ENCODE assay signal across 10 mouse cellular contexts in the genomic region with DNA sequence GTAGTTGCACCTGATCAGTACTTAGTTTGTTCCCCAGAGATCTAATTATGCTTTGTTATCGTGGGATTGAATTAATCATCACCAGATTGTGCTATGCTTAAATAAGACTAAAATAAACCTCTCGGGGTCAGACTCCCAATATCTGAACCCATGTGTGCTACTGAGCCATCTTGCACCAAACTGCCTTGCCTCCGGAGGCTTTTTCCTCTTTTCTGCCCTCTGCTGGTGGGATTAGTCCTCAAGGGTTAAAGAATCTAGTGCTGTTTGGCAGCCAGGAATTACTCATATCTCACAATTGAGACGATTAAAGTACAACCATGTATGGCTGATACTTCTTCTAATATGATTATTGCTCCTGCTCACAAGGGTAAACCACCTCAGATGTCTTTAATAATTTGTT.
DNase-seq lines count a peak whose midpoint lies in the region; ATAC-seq and TF ChIP-seq lines count a peak whose summit lies in the region.
"Had no signal": no experiment of that assay in that cellular context is flagged by ENCODE, and none has a peak within 500 bp of the region (broad histone marks: within the 10 kb centered on the region; RNA-seq: fewer than 3 reads in every experiment).

No protein-coding gene starts in this region.

- no peaks in the 10 kb centered on the region for H3K9me3 ChIP-seq in intestine, postnatal 0 days (ENCODE audit: control insufficient read depth)
- H3K9me3 ChIP-seq in intestine, embryonic 16.5 days (ENCODE audit: control insufficient read depth, low read length) = no peaks in the 10 kb centered on the region
- no peaks in the 10 kb centered on the region for H3K9me3 ChIP-seq in hindbrain, embryonic 16.5 days (ENCODE audit: control insufficient read depth, low read length)
- H3K9me3 ChIP-seq in forebrain, embryonic 11.5 days (ENCODE audit: control insufficient read depth, low read length) = no peaks in the 10 kb centered on the region
- H3K9me3 ChIP-seq: embryonic facial prominence, embryonic 12.5 days; neural tube, embryonic 12.5 days had no signal

- WGBS in intestine, postnatal 0 days = 48% methylated on average over 4 of the region's 4 CpGs
- 56% methylated on average over 4 of the region's 4 CpGs for WGBS in intestine, embryonic 16.5 days
- 58% methylated on average over 4 of the region's 4 CpGs for WGBS in hindbrain, embryonic 16.5 days
- 77% methylated on average over 4 of the region's 4 CpGs for WGBS in forebrain, embryonic 11.5 days

- TF ChIP-seq CTCF in intestine, postnatal 0 days (IDR thresholded peaks at IDR 0.05; ENCODE audit: low read depth) = peak; percentile 80

- peak; percentile 52 to 61 for DNase-seq in B cell, adult 2 months
- DNase-seq in NIH3T3 (ENCODE audit: low read depth) = peak; percentile 84
- peak; percentile 59 to 72 for DNase-seq in heart, postnatal 10 days
- peak; percentile 43 for DNase-seq in retina, postnatal 7 days (ENCODE audit: low read depth, low spot score)
- no peak for DNase-seq in forebrain, embryonic 11.5 days (ENCODE audit: low spot score)

- ATAC-seq in intestine, postnatal 0 days = no peak
- ATAC-seq in intestine, embryonic 16.5 days = no peak
- no peak for ATAC-seq in hindbrain, embryonic 16.5 days
- no peak for ATAC-seq in forebrain, embryonic 11.5 days (replicated peaks; ENCODE audit: low FRiP score)

- no peak overlapping the region for H3K9ac ChIP-seq in intestine, postnatal 0 days (ENCODE audit: low read depth, low read length)
- no peak overlapping the region for H3K9ac ChIP-seq in intestine, embryonic 16.5 days (ENCODE audit: low read depth, low read length)
- no peak overlapping the region for H3K9ac ChIP-seq in hindbrain, embryonic 16.5 days (ENCODE audit: low read depth, low read length)
- no peak overlapping the region for H3K9ac ChIP-seq in forebrain, embryonic 11.5 days (ENCODE audit: low read length)
- H3K9ac ChIP-seq: embryonic facial prominence, embryonic 12.5 days; neural tube, embryonic 12.5 days had no signal

- H3K36me3 ChIP-seq in intestine, postnatal 0 days (ENCODE audit: control insufficient read depth, insufficient read depth) = no peaks in the 10 kb centered on the region
- H3K36me3 ChIP-seq in intestine, embryonic 16.5 days (ENCODE audit: control insufficient read depth, insufficient read depth, low read length) = no peaks in the 10 kb centered on the region
- no peaks in the 10 kb centered on the region for H3K36me3 ChIP-seq in hindbrain, embryonic 16.5 days (ENCODE audit: control insufficient read depth, insufficient read depth, low read length)
- H3K36me3 ChIP-seq in forebrain, embryonic 11.5 days (ENCODE audit: control insufficient read depth, insufficient read depth, low read length) = no peaks in the 10 kb centered on the region
- H3K36me3 ChIP-seq: embryonic facial prominence, embryonic 12.5 days; neural tube, embryonic 12.5 days had no signal

- intact Hi-C loops in heart, postnatal 10 days (cut with DNase I) = loop anchor here (1.0 kb wide), 1 partner anchor 48 kb away; no protein-coding TSS in a partner anchor

- no peak overlapping the region for H3K27ac ChIP-seq in intestine, postnatal 0 days (ENCODE audit: low read depth, low read length)
- H3K27ac ChIP-seq in intestine, embryonic 16.5 days (ENCODE audit: low read length) = no peak overlapping the region
- H3K27ac ChIP-seq in hindbrain, embryonic 16.5 days (ENCODE audit: low read depth, low read length) = no peak overlapping the region
- H3K27ac ChIP-seq in forebrain, embryonic 11.5 days (ENCODE audit: low read depth, low read length) = no peak overlapping the region
- H3K27ac ChIP-seq: embryonic facial prominence, embryonic 12.5 days; neural tube, embryonic 12.5 days had no signal

- no peaks in the 10 kb centered on the region for H3K4me1 ChIP-seq in intestine, postnatal 0 days (replicated peaks; ENCODE audit: control insufficient read depth, insufficient read depth, low read length)
- 0 out of 2 replicates have a peak, but pooled peaks cover 6% of the 10 kb centered on the region for H3K4me1 ChIP-seq in intestine, embryonic 16.5 days (ENCODE audit: control insufficient read depth, insufficient read depth, low read length)
- H3K4me1 ChIP-seq in hindbrain, embryonic 16.5 days (ENCODE audit: control insufficient read depth, insufficient read depth, low read depth, low read length) = peaks cover 2% of the 10 kb centered on the region; the same call in 1 of the 2 replicates
- H3K4me1 ChIP-seq in forebrain, embryonic 11.5 days (replicated peaks; ENCODE audit: control insufficient read depth, insufficient read depth, low read length) = no peaks in the 10 kb centered on the region
- H3K4me1 ChIP-seq: neural tube, embryonic 12.5 days had no signal

- H3K4me3 ChIP-seq in intestine, postnatal 0 days (ENCODE audit: low read depth, low read length) = no peak overlapping the region
- no peak overlapping the region for H3K4me3 ChIP-seq in intestine, embryonic 16.5 days (ENCODE audit: low read length)
- no peak overlapping the region for H3K4me3 ChIP-seq in hindbrain, embryonic 16.5 days (ENCODE audit: low read length)
- H3K4me3 ChIP-seq in forebrain, embryonic 11.5 days (ENCODE audit: low read depth, low read length) = no peak overlapping the region
- H3K4me3 ChIP-seq: embryonic facial prominence, embryonic 12.5 days; neural tube, embryonic 12.5 days had no signal

- H3K4me2 ChIP-seq in intestine, postnatal 0 days (replicated peaks; ENCODE audit: low read depth) = no peak overlapping the region
- H3K4me2 ChIP-seq in intestine, embryonic 16.5 days (ENCODE audit: low read depth, low read length) = no peak overlapping the region
- H3K4me2 ChIP-seq in hindbrain, embryonic 16.5 days (ENCODE audit: low read length) = no peak overlapping the region
- no peak overlapping the region for H3K4me2 ChIP-seq in forebrain, embryonic 11.5 days (ENCODE audit: low read depth, low read length, severe bottlenecking)
- H3K4me2 ChIP-seq: embryonic facial prominence, embryonic 12.5 days; neural tube, embryonic 12.5 days had no signal

- H3K27me3 ChIP-seq in intestine, postnatal 0 days (replicated peaks; ENCODE audit: control insufficient read depth, insufficient read depth, low read length) = no peaks in the 10 kb centered on the region
- H3K27me3 ChIP-seq in intestine, embryonic 16.5 days (replicated peaks; ENCODE audit: control insufficient read depth, insufficient read depth, low read length) = no peaks in the 10 kb centered on the region
- no peaks in the 10 kb centered on the region for H3K27me3 ChIP-seq in hindbrain, embryonic 16.5 days (replicated peaks; ENCODE audit: control insufficient read depth, insufficient read depth, low read length)
- no peaks in the 10 kb centered on the region for H3K27me3 ChIP-seq in forebrain, embryonic 11.5 days (ENCODE audit: control insufficient read depth, insufficient read depth, low read length)
- H3K27me3 ChIP-seq: embryonic facial prominence, embryonic 12.5 days; neural tube, embryonic 12.5 days had no signal
